Comparison of ENCODE assay signal across 21 mouse cellular contexts in the genomic region with DNA sequence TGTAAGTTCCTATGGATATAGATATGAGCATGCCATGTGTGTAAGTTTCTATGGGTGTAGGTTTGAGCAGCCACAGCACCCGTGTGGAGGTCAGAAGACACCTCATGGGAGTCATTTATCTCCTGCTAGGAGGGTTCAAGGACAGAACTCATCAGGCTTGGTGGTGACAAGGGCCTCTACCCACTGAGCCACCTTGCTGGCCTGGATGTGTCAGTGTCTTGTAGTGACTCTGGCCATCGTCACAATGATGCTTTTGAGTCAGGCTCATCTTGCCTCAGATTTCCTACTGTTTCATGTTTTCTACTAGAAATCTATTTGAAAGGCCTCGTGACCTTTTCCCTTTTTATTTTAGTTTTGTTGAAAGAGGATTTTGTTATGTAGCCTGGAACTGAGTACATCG.
DNase-seq lines count a peak whose midpoint lies in the region; TF ChIP-seq lines count a peak whose summit lies in the region.
"Had no signal": no experiment of that assay in that cellular context is flagged by ENCODE, and none has a peak within 500 bp of the region (broad histone marks: within the 10 kb centered on the region; RNA-seq: fewer than 3 reads in every experiment).

No protein-coding gene starts in this region.

- WGBS in liver, adult 2 months, result 35% methylated on average over 4 of the region's 4 CpGs

- no peak for TF ChIP-seq CTCF in liver, adult 2 months (IDR thresholded peaks at IDR 0.05; ENCODE audit: low read depth, low read length)

- H3K36me3 ChIP-seq in liver, adult 2 months (ENCODE audit: control insufficient read depth, insufficient read depth, low read length), result no peaks in the 10 kb centered on the region
- H3K36me3 ChIP-seq: embryonic facial prominence, embryonic 13.5 days; embryonic facial prominence, embryonic 15.5 days; forebrain, embryonic 10.5 days; forebrain, embryonic 12.5 days had no signal

- H3K79me2 ChIP-seq in liver, adult 2 months (ENCODE audit: control insufficient read depth, insufficient read depth, low read length), result no peaks in the 10 kb centered on the region

- no peaks in the 10 kb centered on the region for H3K27me3 ChIP-seq in liver, adult 2 months (ENCODE audit: control insufficient read depth, insufficient read depth, low read length)
- H3K27me3 ChIP-seq: embryonic facial prominence, embryonic 13.5 days; embryonic facial prominence, embryonic 15.5 days; forebrain, embryonic 12.5 days had no signal

- DNase-seq in adrenal gland, adult 2 months, result peak; percentile 54
- no peak for DNase-seq in adrenal gland, adult 8-10 months
- peak; percentile 26 for DNase-seq in liver, adult 2 months (ENCODE audit: extremely low read depth, low read depth, low spot score)
- DNase-seq in liver, result no peak
- peak; percentile 6 for DNase-seq in CD4-positive helper T cell, adult 2 months (ENCODE audit: low read depth, low spot score)
- DNase-seq in naive thymus-derived CD4-positive, alpha-beta T cell, adult 2 months (ENCODE audit: low read depth), result peak; percentile 31
- no peak for DNase-seq in testis, postnatal 14 days (ENCODE audit: low spot score)
- DNase-seq: adrenal gland, postnatal 10 days; B cell, adult 2 months; cerebellum, adult 11 months; cerebellum, adult 18-20 months; cerebellum, adult 8-10 months; cerebellum, adult 9-11 months; cerebellum, postnatal 14 days; cerebellum, postnatal 36 days; embryo, embryonic 11 days had no signal

- H3K4me3 ChIP-seq in liver, adult 2 months (ENCODE audit: insufficient read depth, low read depth, low read length), result no peak overlapping the region
- H3K4me3 ChIP-seq: embryonic facial prominence, embryonic 13.5 days; embryonic facial prominence, embryonic 15.5 days; erythroblast, embryonic 14.5 days; forebrain, embryonic 10.5 days; forebrain, embryonic 12.5 days had no signal

- peaks cover 13% of the 10 kb centered on the region for H3K4me1 ChIP-seq in liver, adult 2 months (ENCODE audit: control insufficient read depth, insufficient read depth, low read length)
- H3K4me1 ChIP-seq: forebrain, embryonic 10.5 days; forebrain, embryonic 12.5 days had no signal

- H3K27ac ChIP-seq in liver, adult 2 months (replicated peaks; ENCODE audit: insufficient read depth, low read depth, low read length), result peak overlapping the region; percentile 68
- H3K27ac ChIP-seq: embryonic facial prominence, embryonic 13.5 days; embryonic facial prominence, embryonic 15.5 days; forebrain, embryonic 10.5 days; forebrain, embryonic 12.5 days had no signal

- TF ChIP-seq POLR2A in liver, adult 2 months (IDR thresholded peaks at IDR 0.05; ENCODE audit: extremely low read depth, insufficient read depth, low read length), result no peak

- H3K9ac ChIP-seq in liver, adult 2 months (ENCODE audit: low read depth, low read length), result no peak overlapping the region
- H3K9ac ChIP-seq: embryonic facial prominence, embryonic 13.5 days; embryonic facial prominence, embryonic 15.5 days; forebrain, embryonic 12.5 days had no signal

Comparison
In these comparisons a context has a peak if more than half of its experiments do, and no peak if none do; other contexts are left out.
1. DNase-seq: peak in adrenal gland, adult 2 months (single experiment), liver, adult 2 months (single experiment), CD4-positive helper T cell, adult 2 months (single experiment) and naive thymus-derived CD4-positive, alpha-beta T cell, adult 2 months (single experiment); none in adrenal gland, adult 8-10 months (single experiment), liver (single experiment) and testis, postnatal 14 days (single experiment).